Mouse (Mus musculus) forebrain, postnatal 0 days (tissue): ENCODE measurements around the gene Ppil1. TPM values are rescaled to one million over a fixed set of nuclear protein-coding genes. Genes with fewer than 3 reads are reported as not detected.
A peak's percentile ranks its signal among the peaks of the same experiment; 100 is the strongest.

Experiments used
- ATAC-seq: fragments of 200-750 bp; cut with Nextera tagmentation; 2 replicates; pipeline ENCODE4 v1.8.0; 2017; ENCODE audit warnings: mild to moderate bottlenecking, moderate library complexity
- DNase-seq: peaks from one replicate; pipeline ENCODE4 v3.0.0-alpha.2; 2015
- H3K27ac ChIP-seq: fragments of 300-500 bp; sonication (generic); 2 replicates; pipeline ENCODE4 v1.5.1; 2014; ENCODE audit warnings: low read depth, mild to moderate bottlenecking, antibody characterized with exemption, low read length, moderate library complexity, mixed read lengths
- H3K27me3 ChIP-seq: fragments of 300-500 bp; sonication (generic); 2 replicates; pipeline ENCODE4 v1.6.1; 2014; ENCODE audit warnings: mild to moderate bottlenecking, low read length, mixed read lengths; ENCODE audit not compliant: insufficient read depth
- H3K36me3 ChIP-seq: fragments of 300-500 bp; sonication (generic); 2 replicates; pipeline ENCODE4 v1.6.1; 2014; ENCODE audit warnings: mild to moderate bottlenecking, moderate library complexity; ENCODE audit not compliant: insufficient read depth
- H3K4me1 ChIP-seq: fragments of 300-500 bp; sonication (generic); 2 replicates; pipeline ENCODE4 v1.6.1; 2014; ENCODE audit warnings: antibody characterized with exemption; ENCODE audit not compliant: insufficient read depth
- H3K4me2 ChIP-seq: fragments of 300-500 bp; sonication (generic); 2 replicates; pipeline ENCODE4 v1.6.1; 2014; ENCODE audit warnings: low read depth, mild to moderate bottlenecking, moderate library complexity
- H3K4me3 ChIP-seq: fragments of 300-500 bp; sonication (generic); 2 replicates; pipeline ENCODE4 v1.5.1; 2014; ENCODE audit warnings: low read depth, low read length, mixed read lengths
- H3K9ac ChIP-seq: fragments of 300-500 bp; sonication (generic); 2 replicates; pipeline ENCODE4 v1.6.1; 2014; ENCODE audit warnings: mild to moderate bottlenecking
- H3K9me3 ChIP-seq: fragments of 300-500 bp; sonication (generic); 2 replicates; pipeline ENCODE4 v1.6.1; 2016; ENCODE audit warnings: low read length
- CTCF ChIP-seq: sonication (generic); IDR thresholded peaks from 2 replicates; pipeline ENCODE4 v1.5.1; 2016; ENCODE audit warnings: antibody characterized with exemption, control low read depth, low read depth
- WGBS: fragments of 180-500 bp; shearing (Covaris S2); extraction: QIAGEN DNeasy Blood & Tissue Kit; methylation state at CpG from one replicate; pipeline ENCODE4 v1.1.7; 2014; 5-methylcytosine and 5-hydroxymethylcytosine counted together
- polyA plus RNA-seq: library from polyadenylated mRNA; unstranded; fragments of >200 nt; fragmentation: Nextera tagmentation; extraction: Ambion mirVana; gene quantifications from 2 replicates; pipeline ENCODE4 v1.2.1, GENCODE M21; 2015
- total RNA-seq: library from RNA; depleted of rRNA; stranded (reverse); fragments of >200 nt; gene quantifications from 2 replicates; pipeline ENCODE4 v1.2.3, GENCODE M21; 2014

Gene Ppil1
- total and polyA plus RNA-seq, 2 experiments from 2014 or later, result 67.8 to 103 TPM

GRCm38 (mm10) chr17:29216078-29216477 is 47.9 kb downstream of the Ppil1 start:
- Histone ChIP-seq H3K4me3 (no peak overlapping the region), H3K4me2 (no peak overlapping the region), H3K36me3 (no peaks in the 10 kb centered on the region), H3K27ac (no peak overlapping the region), H3K9me3 (no peaks in the 10 kb centered on the region), H3K9ac (no peak overlapping the region), H3K27me3 (no peaks in the 10 kb centered on the region; the same call in 1 of the 2 replicates), H3K4me1 (peaks cover 10% of the 10 kb centered on the region; the same call in 1 of the 2 replicates)
- no peak for DNase-seq
- TF ChIP-seq CTCF, result no peak
- 41% methylated on average over 7 of the region's 7 CpGs for WGBS
- no peak for ATAC-seq

GRCm38 (mm10) chr17:29214655-29215054 is 49.3 kb downstream of the Ppil1 start:
- no peak for TF ChIP-seq CTCF
- no peak for DNase-seq
- Histone ChIP-seq H3K27ac (no peak overlapping the region), H3K27me3 (no peaks in the 10 kb centered on the region; the same call in 1 of the 2 replicates), H3K4me2 (no peak overlapping the region), H3K9me3 (no peaks in the 10 kb centered on the region), H3K4me3 (no peak overlapping the region), H3K36me3 (no peaks in the 10 kb centered on the region), H3K9ac (no peak overlapping the region), H3K4me1 (peaks cover 10% of the 10 kb centered on the region; the same call in 1 of the 2 replicates)
- no peak for ATAC-seq
- WGBS, result 14% methylated on average over 10 of the region's 10 CpGs

GRCm38 (mm10) chr17:29214193-29214456 is 49.9 kb downstream of the Ppil1 start:
- TF ChIP-seq CTCF, result no peak
- no peaks in the 10 kb centered on the region for H3K9me3 ChIP-seq
- H3K4me2 ChIP-seq, result no peak overlapping the region
- H3K9ac ChIP-seq, result no peak overlapping the region
- H3K4me3 ChIP-seq, result no peak overlapping the region
- peak overlapping the region; percentile 35; the same call in 1 of the 2 replicates for H3K27ac ChIP-seq
- H3K4me1 ChIP-seq, result peaks cover 10% of the 10 kb centered on the region; the same call in 1 of the 2 replicates
- no peaks in the 10 kb centered on the region; the same call in 1 of the 2 replicates for H3K27me3 ChIP-seq
- WGBS, result 37% methylated on average over 4 of the region's 4 CpGs
- no peaks in the 10 kb centered on the region for H3K36me3 ChIP-seq
- no peak for DNase-seq
- no peak for ATAC-seq

GRCm38 (mm10) chr17:29213381-29214192 is 50.4 kb downstream of the Ppil1 start:
- DNase-seq (peak; percentile 52), ATAC-seq (peak; percentile 54)
- Histone ChIP-seq H3K27ac (peak overlapping the region; percentile 35; the same call in 1 of the 2 replicates), H3K36me3 (peaks cover 3% of the 10 kb centered on the region; the same call in 1 of the 2 replicates), H3K4me1 (peaks cover 10% of the 10 kb centered on the region; the same call in 1 of the 2 replicates), H3K9me3 (no peaks in the 10 kb centered on the region), H3K4me2 (peak overlapping the region; percentile 27), H3K27me3 (no peaks in the 10 kb centered on the region; the same call in 1 of the 2 replicates), H3K4me3 (no peak overlapping the region; the same call in 1 of the 2 replicates), H3K9ac (0 out of 2 replicates have a peak overlapping the region, but pooled peaks have one; percentile 28)
- TF ChIP-seq CTCF, result no peak
- WGBS, result 5% methylated on average over 12 of the region's 12 CpGs

- Histone ChIP-seq H3K36me3 (peaks cover 3% of the 10 kb centered on the region; the same call in 1 of the 2 replicates), H3K27me3 (no peaks in the 10 kb centered on the region; the same call in 1 of the 2 replicates), H3K4me3 (no peak overlapping the region), H3K4me1 (peaks cover 10% of the 10 kb centered on the region; the same call in 1 of the 2 replicates), H3K9me3 (no peaks in the 10 kb centered on the region), H3K27ac (no peak overlapping the region), H3K4me2 (no peak overlapping the region), H3K9ac (no peak overlapping the region)
- TF ChIP-seq CTCF, result no peak
- 54% methylated on average over 7 of the region's 7 CpGs for WGBS
- ATAC-seq (no peak), DNase-seq (no peak)
Observed at GRCm38 (mm10) chr17:29211836-29212235, 52.1 kb downstream of the Ppil1 start.

- Histone ChIP-seq H3K27me3 (no peaks in the 10 kb centered on the region; the same call in 1 of the 2 replicates), H3K4me1 (peaks cover 10% of the 10 kb centered on the region; the same call in 1 of the 2 replicates), H3K36me3 (peaks cover 3% of the 10 kb centered on the region), H3K9ac (no peak overlapping the region), H3K27ac (no peak overlapping the region), H3K9me3 (no peaks in the 10 kb centered on the region), H3K4me2 (no peak overlapping the region), H3K4me3 (no peak overlapping the region)
- TF ChIP-seq CTCF, result no peak
- WGBS, result 99% methylated on average over 3 of the region's 3 CpGs
- DNase-seq, result no peak
- no peak for ATAC-seq
Observed at GRCm38 (mm10) chr17:29210037-29210436, 53.9 kb downstream of the Ppil1 start.

- no peak overlapping the region for H3K27ac ChIP-seq
- no peak for TF ChIP-seq CTCF
- no peaks in the 10 kb centered on the region for H3K4me1 ChIP-seq
- ATAC-seq (no peak), DNase-seq (no peak)
- WGBS, result 83% methylated on average over 7 of the region's 7 CpGs
- H3K9me3 ChIP-seq, result no peaks in the 10 kb centered on the region
- H3K36me3 ChIP-seq, result peaks cover 3% of the 10 kb centered on the region
- H3K9ac ChIP-seq, result no peak overlapping the region
- no peak overlapping the region for H3K4me2 ChIP-seq
- H3K4me3 ChIP-seq, result no peak overlapping the region
- H3K27me3 ChIP-seq, result no peaks in the 10 kb centered on the region
Observed at GRCm38 (mm10) chr17:29206052-29206451, 57.9 kb downstream of the Ppil1 start.
